Mouse (Mus musculus) splenic B cell, adult 2 months (primary cell): ENCODE data around the gene Rhoj.

ENCODE experiments used
- DNase-seq: peaks from one replicate; pipeline ENCODE4 v3.0.0-alpha.2; 2011; ENCODE audit warnings: low read depth, low spot score
- H3K27me3 ChIP-seq: 2 replicates; pipeline ENCODE4 v1.6.1; 2012; ENCODE audit warnings: mild to moderate bottlenecking, low read length, moderate library complexity, mixed read lengths; ENCODE audit not compliant: control insufficient read depth, poor library complexity, insufficient read depth, severe bottlenecking
- H3K36me3 ChIP-seq: 2 replicates; pipeline ENCODE4 v1.6.1; 2012; ENCODE audit warnings: mild to moderate bottlenecking, low read length, moderate library complexity, mixed read lengths; ENCODE audit not compliant: control insufficient read depth, poor library complexity, insufficient read depth, severe bottlenecking

Gene Rhoj

DNA sequence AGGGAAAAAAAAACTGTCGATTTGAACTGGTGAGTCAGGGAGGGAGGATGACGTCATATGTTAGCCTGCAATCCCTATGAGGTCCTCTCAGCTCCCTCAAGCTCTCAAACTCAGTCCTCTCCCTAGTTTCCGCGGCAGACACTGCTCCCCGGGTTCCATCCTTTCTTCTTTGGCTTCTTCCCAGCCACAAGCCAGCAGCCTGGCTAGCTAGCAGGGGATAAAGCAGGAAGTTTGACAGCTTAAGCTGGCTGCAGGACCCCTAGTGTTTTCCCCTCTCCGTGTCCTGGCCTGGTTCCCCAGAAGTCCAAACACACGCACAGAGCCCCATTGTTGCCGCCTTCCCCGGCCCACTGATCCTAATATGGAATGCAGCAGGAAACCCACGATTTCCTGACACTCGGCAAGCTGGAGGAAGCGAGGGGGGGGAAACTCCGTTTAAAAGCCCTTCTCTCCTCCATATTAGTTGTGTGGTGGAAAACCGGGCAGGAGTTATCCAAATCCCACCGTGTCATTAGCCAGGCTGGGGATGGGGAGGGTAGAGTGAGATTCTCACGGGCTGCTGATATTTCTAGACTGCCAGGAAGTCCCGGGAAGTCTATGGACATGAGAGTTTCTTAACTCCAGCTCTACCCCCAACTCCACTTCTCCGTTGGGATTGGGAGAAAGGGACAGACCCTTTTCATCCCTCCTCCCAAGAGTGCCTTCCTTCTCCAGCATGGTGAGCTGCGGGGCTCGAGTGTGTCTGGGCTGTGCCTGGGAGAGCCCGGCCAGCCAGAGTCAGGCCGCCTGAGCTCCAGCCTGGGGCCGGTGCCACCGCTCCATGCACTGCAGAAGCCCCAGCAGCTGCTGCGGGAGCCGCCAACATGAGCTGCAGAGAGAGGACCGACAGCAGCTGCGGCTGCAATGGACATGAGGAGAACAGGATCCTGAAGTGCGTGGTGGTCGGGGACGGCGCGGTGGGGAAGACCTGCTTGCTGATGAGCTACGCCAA lies at the start of gene Rhoj:
Gene Rhoj, plus strand, starts transcription at position 362 of the 991 bp plus-strand sequence.
- DNase-seq, result no peak
- Histone ChIP-seq H3K36me3 (no peaks in the 10 kb centered on the region), H3K27me3 (no peaks in the 10 kb centered on the region; the same call in 1 of the 2 replicates)

DNA sequence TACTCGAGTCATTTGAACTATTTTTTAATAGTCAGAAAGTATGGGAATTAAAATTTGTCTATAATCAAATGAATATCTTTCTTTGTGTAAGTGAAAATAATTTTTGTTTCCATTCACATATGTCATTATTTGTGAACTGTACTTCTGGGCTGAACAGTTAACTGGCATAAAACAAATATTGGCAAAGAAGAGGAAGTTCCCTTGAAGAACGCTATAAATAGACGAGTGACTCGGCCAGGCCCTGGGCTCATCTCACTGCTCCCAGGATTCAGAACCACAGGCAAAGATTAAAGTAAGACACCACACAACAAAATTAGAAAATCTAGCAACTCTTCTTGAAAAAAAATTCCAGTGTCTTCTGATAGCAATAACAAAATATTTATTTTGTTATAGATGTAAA lies 36.4 kb upstream of the Rhoj start:
- DNase-seq, result no peak
- no peaks in the 10 kb centered on the region for H3K27me3 ChIP-seq
- H3K36me3 ChIP-seq, result no peaks in the 10 kb centered on the region

DNA sequence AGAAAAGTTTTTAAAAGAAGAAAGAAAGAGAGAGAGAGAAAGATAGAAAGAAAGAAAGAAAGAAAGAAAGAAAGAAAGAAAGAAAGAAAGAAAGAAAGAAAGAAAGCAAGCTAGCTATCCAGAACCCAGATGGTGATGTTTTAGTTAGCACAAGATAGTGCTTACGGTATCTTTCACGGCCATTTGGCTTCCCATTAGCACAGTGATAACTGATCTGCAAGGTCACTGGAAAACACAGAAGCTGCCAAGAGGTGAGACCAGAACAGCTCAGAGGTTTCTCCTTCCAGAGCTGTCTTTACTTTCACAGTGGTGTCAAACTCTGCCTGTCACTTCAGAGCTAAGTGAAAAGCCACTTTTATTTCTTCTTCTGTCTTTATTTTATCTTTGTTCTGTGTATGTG lies 32.4 kb upstream of the Rhoj start:
- H3K27me3 ChIP-seq, result no peaks in the 10 kb centered on the region
- DNase-seq, result no peak
- no peaks in the 10 kb centered on the region for H3K36me3 ChIP-seq

DNA sequence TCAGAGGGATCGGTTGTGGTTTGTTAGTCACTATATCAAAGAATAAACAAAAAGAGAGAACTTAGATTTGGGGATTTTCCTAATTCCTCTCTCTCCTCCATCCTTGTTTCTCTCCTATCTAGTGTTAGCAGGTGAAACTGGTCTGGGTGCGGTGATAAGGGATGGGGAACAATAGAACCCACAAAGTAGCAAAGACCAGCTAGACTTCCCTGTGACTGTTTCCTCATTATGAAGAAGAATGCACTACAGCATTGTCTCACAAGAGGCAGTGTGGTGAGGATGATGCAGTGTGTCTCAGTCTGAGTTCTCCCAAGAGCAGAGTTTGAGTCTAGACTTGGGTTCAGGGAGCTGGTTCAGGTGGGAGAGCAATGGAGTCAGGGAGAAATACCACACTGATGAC lies 30.7 kb upstream of the Rhoj start:
- Histone ChIP-seq H3K27me3 (no peaks in the 10 kb centered on the region), H3K36me3 (no peaks in the 10 kb centered on the region)
- DNase-seq, result no peak

DNA sequence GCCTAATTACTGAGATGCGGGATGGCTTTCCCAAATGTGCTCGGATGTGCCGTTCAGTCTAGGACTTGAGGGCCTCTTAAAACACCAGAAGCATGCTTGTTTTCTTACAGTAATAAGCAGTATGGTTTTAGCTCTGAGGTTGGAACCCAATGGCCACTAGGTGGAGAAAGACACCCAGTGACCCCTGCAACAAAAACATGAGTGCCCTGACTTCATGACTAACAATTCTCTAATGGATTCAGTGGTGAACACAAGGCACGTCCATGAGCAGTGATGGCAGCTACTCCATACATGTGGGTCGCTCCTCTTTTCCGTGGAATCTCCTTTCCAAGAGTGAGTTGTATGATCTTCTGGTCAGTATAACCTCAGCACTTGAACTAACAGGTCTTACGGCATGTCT lies 27.6 kb upstream of the Rhoj start:
- H3K27me3 ChIP-seq, result no peaks in the 10 kb centered on the region
- DNase-seq, result no peak
- no peaks in the 10 kb centered on the region for H3K36me3 ChIP-seq

DNA sequence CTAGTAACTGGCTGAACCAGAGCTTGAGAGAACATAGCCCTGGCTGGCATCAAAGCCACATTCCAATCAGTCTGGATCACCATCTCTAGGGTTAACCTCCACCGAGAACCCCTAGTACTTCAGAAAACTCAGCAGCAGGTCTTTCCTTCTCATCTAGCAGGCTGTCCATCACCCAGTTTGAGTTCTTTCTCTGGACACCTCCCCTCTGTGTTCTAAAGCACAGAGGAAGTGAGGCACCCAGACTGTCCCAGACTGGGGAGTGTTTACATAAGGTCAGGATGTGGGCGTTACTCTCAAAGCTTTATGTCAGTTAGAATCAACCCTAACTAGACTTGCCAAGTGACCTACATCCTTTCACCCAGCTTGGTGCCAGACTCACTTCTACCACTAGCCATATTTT lies 24.9 kb upstream of the Rhoj start:
- DNase-seq, result no peak
- H3K27me3 ChIP-seq, result no peaks in the 10 kb centered on the region
- no peaks in the 10 kb centered on the region for H3K36me3 ChIP-seq

DNA sequence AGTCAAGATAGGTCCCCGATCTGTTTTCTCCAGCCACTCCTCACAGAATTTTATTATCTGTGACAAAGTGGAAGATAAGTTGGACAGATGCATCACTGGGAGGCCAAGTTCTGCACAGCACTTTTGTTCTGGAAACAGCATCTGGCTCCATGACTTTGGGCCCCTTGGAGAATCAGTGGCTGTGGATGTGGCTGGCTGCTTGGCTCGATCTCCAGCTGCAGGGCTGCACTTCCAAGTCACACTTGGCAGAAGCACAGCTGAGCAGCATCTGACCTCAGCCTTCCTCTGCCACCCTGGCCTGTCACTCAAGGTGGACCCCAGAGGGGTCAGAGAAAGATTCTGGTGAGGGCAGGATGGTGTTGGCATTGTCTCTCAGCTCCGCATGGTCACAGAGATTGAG lies 22.0 kb upstream of the Rhoj start:
- Histone ChIP-seq H3K27me3 (no peaks in the 10 kb centered on the region), H3K36me3 (no peaks in the 10 kb centered on the region)
- no peak for DNase-seq

DNA sequence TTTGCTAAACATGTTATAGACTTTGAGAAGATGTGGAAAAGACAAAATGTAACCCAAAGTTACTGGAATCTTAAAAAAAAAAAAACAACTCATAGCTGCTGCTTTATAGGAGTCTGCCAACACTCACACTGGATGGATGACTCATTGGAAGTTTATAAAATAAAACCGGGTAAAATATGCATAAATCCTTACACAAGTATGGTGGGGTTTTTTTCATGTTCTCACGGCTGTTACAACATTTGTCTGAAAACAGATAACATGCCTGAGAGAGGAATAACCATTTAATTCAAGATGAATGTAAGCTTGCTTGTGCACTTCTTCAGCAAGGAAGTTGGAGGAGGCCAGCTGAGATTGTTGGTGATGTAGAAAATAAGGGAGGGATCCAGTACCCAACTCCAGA lies 17.6 kb upstream of the Rhoj start:
- no peaks in the 10 kb centered on the region for H3K27me3 ChIP-seq
- no peak for DNase-seq
- H3K36me3 ChIP-seq, result no peaks in the 10 kb centered on the region

DNA sequence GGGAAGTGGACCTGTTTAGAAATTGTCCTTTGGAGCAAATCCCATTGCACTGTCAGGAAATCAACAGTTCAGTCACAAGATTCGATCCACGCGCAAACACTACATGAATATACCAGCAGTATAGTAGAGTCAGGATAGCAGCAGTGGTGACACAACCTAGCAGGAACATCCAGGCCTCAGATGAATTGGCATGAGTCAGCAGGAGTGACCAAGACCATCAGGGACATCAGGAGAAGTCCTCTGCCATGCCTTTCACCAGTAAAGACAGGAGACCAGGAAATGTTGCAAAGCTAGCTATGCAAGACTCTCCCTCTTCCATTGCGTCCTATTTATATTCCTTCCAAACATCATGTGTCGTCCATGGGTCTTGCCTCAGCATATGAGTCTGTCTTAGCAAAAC lies 16.6 kb upstream of the Rhoj start:
- H3K36me3 ChIP-seq, result no peaks in the 10 kb centered on the region
- no peaks in the 10 kb centered on the region for H3K27me3 ChIP-seq
- DNase-seq, result no peak

DNA sequence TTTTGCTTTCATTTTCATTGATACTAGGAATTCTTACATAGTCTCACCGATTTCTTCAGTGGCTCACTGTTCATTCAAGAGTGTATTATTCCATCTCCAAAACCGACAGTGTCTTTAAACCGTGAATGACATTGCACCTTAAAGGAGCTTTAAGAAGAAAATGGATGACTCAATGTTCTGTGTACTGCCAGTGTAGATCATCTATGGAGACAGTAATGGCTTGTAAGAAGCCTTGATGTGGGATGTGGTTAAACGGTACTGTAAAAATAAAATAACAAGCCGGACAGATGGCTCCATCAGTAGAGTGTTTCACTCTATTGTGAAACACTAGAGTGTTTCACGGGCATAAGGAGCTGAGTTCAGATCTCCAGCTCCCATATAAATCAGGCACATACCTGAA lies 15.2 kb upstream of the Rhoj start:
- Histone ChIP-seq H3K27me3 (no peaks in the 10 kb centered on the region), H3K36me3 (no peaks in the 10 kb centered on the region)
- DNase-seq, result no peak

DNA sequence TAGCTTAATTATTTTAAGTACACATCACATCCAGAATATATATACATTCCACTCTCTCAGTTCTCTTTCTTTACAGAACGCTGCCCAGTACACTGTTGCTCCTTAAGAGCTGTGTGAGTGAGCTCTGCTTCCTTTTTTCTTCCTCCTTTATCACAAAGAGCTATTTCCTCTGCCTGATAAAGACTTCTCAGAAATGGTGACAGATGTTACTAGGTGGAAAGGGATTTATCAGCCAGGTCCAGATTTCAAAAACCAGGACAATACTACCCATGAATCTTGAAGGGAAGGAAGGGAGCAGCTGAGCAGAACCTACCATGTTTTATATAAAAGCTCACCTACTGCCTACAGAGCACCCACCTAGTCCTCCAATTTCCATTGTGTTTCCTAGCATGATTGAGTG lies 8.3 kb upstream of the Rhoj start:
- DNase-seq, result no peak
- Histone ChIP-seq H3K36me3 (no peaks in the 10 kb centered on the region), H3K27me3 (no peaks in the 10 kb centered on the region)

DNA sequence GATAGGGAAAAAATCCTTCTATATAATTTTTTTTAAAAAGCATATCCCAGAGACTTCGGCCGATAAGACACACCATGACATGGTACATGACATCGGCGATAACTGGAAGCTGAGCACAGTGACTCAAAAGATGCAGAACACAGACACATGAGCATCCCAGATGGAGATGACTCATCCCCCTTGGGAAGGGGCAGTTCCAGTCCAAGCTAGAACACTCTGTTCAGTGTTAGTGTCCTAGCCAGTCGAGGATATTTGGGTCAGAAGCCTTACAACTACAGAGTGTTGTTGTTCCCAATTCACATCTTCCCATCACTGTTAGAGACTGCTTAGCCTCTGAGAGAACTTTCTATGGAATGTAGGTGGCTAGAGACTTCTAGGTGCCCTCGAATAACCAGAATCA lies 4.0 kb upstream of the Rhoj start:
- no peak for DNase-seq
- Histone ChIP-seq H3K27me3 (no peaks in the 10 kb centered on the region), H3K36me3 (no peaks in the 10 kb centered on the region)

DNA sequence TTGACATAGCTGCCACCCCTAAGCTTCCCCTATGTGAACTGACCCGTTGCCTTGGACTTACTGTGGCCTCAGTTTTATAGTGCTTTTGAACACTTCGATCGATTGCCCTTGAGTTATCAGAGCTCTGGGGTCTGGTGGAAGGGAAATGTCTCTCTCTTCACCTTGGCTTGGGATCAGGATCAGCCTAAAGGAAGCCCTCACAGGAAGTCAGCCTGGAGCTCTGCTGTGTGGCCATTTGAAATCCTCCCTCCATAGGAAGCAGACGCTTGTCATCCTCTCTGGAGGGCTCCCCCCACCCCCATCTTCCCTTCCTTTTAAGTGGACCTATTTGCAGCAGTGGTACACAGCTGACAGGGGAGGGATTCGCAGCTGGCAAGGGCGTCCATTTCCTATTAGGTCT lies 1.6 kb downstream of the Rhoj start:
- Histone ChIP-seq H3K36me3 (no peaks in the 10 kb centered on the region), H3K27me3 (no peaks in the 10 kb centered on the region; the same call in 1 of the 2 replicates)
- no peak for DNase-seq

DNA sequence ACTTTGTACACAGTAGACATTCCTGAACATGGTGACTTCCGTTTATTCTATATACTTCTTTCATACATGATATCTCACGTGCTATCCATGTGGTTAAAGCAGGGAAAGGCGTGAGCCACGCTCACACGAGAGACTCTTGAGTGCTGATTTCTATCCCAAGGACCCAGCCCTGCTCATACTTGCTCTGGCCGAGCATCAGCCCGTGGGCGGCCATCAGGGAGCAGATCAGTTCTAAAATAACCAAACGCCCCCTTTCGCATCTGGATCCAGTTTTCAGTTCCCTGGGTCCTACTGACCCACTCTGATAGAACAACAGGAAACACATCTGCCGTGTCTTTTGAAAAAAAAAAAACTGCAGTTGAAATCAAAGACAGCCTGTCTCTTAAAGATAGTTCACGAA lies 2.6 kb downstream of the Rhoj start:
- no peak for DNase-seq
- Histone ChIP-seq H3K36me3 (no peaks in the 10 kb centered on the region), H3K27me3 (no peaks in the 10 kb centered on the region; the same call in 1 of the 2 replicates)

DNA sequence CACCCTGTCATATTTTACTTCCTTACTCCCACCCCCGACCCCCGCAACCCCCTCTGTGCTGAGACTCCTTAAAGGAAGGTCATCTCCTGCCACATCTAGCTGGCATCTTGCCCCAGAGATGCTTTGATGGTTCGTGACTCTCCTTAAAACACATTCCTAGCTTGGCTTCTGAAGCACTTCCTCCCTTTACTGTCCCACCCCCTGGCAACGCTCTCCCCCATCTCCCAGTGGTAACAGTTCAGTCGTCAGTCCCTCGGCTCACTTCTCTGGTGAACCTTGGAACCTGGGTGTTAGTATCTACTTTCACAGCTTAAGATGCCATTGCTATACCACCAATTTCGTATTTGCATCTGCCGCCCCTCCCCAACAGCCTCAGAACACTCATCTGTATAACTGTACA lies 3.8 kb downstream of the Rhoj start:
- H3K36me3 ChIP-seq, result no peaks in the 10 kb centered on the region
- no peaks in the 10 kb centered on the region; the same call in 1 of the 2 replicates for H3K27me3 ChIP-seq
- DNase-seq, result no peak

DNA sequence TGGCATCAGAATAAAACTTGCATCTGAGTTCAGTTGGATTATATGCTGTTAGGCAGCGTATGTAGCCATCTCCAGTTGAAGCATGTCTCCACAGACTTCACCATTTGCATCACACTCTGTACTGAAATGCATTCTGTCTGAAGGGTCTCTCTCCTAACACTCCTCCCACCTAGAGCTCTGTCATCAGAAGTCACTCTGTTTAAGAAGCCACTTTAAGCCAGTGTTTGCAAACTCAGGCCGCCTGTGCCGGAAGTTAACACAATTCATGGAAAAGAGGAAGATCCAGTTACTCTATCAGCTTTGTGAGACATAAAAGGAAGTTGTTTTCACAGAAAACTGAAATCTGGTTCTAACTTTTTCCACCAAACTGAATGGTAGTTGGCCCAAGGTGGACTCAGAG lies 5.9 kb downstream of the Rhoj start:
- Histone ChIP-seq H3K36me3 (no peaks in the 10 kb centered on the region), H3K27me3 (no peaks in the 10 kb centered on the region; the same call in 1 of the 2 replicates)
- DNase-seq, result no peak
